Mouse (Mus musculus): Measurements from ENCODE around the gene Cnpy1. TPM values are rescaled to one million over a fixed set of nuclear protein-coding genes. Genes with fewer than 3 reads are reported as not detected.
A peak's percentile ranks its signal among the peaks of the same experiment; 100 is the strongest.

Cnpy1 gene
- polyA plus RNA-seq, 1 experiment from 2014 or later, result 0.10 TPM

DNA sequence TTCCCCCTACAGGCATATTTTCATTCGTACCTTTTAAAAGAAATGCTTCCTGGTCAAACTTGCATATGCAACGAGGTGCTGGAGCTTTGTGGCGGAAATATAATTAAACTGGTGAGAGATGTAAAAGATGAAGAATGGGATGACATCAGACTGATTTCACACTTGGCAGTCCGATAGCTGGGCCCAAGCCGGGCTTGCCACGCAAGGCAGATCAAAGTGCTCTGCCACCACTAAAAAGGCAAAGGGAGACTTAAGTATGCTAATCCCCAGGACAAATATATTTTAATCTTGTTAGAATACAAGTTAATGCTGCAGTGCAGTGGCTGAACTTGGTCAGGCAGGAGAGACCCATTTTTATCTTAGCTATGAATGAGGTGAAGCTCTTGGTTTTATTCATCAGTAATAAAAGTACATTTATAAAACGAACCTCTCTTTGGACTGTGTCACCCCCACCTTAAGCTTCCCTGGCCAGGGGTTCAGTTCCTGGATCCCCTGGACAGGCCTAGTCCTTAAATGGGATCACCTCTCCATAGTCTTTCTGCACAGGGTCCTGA lies 66.3 kb downstream of the Cnpy1 start:
- Histone ChIP-seq H3K27me3 (replicated peaks) (peaks cover 96% of the 10 kb centered on the region), H3K27ac (ENCODE audit: poor library complexity, severe bottlenecking) (no peak overlapping the region), H3K4me2 (no peak overlapping the region), H3K9me3 (replicated peaks) (no peaks in the 10 kb centered on the region), H3K9ac (no peak overlapping the region), H3K4me1 (replicated peaks) (peaks cover 4% of the 10 kb centered on the region; the same call in 1 of the 2 replicates), H3K36me3 (no peaks in the 10 kb centered on the region), H3K4me3 (no peak overlapping the region)
- no peak for ATAC-seq (ENCODE audit: insufficient number of reproducible peaks, low FRiP score)
- 47% methylated on average over 7 of the region's 7 CpGs for WGBS

DNA sequence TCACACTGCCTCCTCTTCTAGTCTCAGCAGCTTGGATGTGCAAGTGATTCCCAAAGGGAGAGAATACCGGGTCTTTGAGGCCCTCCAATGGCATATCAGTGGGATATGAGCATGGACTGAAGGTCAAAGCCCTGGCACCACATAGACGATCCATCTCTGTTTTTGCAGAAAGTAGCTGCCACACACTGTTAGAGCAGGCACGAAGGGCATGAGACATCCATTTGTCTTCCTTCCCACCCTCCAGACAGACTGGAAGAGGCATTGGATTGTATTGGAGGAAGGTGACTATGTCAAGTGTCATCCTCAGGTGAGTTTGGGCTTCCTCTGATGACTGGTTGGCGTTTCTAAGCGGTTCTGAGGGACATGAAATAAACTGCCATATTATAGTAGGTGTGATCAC lies 67.3 kb downstream of the Cnpy1 start:
- 29% methylated on average over 5 of the region's 5 CpGs for WGBS
- Histone ChIP-seq H3K27ac (ENCODE audit: poor library complexity, severe bottlenecking) (no peak overlapping the region), H3K9me3 (replicated peaks) (no peaks in the 10 kb centered on the region), H3K27me3 (replicated peaks) (peaks cover 96% of the 10 kb centered on the region), H3K9ac (no peak overlapping the region), H3K36me3 (no peaks in the 10 kb centered on the region), H3K4me2 (no peak overlapping the region), H3K4me1 (replicated peaks) (peaks cover 4% of the 10 kb centered on the region; the same call in 1 of the 2 replicates), H3K4me3 (no peak overlapping the region)
- ATAC-seq (ENCODE audit: insufficient number of reproducible peaks, low FRiP score), result no peak

DNA sequence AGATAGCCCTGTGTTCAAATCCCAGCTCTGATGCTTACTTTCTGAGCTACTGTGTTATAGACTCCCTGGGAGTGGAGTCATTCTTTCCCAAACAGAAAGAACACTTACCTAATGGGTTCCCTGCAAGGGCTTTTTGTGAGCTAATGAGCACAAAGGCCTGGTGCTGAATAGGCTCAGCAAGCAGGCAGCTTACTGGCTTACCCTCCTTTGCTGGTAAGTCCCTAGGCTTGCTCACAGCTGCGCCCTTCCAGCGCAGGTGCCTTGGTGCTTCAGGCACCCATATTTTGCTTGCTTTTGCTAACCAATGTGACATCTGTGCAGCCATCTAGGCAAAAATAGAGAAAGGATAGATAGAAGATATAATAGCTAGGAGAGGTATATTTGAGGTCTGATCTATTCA lies 69.0 kb downstream of the Cnpy1 start:
- no peak overlapping the region for H3K4me3 ChIP-seq
- peaks cover 4% of the 10 kb centered on the region; the same call in 1 of the 2 replicates for H3K4me1 ChIP-seq (replicated peaks)
- H3K27me3 ChIP-seq (replicated peaks), result peaks cover 96% of the 10 kb centered on the region
- no peaks in the 10 kb centered on the region for H3K36me3 ChIP-seq
- no peak for ATAC-seq (ENCODE audit: insufficient number of reproducible peaks, low FRiP score)
- no peak overlapping the region for H3K9ac ChIP-seq
- H3K4me2 ChIP-seq, result no peak overlapping the region
- 0% methylated on average over 2 of the region's 2 CpGs for WGBS
- no peaks in the 10 kb centered on the region for H3K9me3 ChIP-seq (replicated peaks)
- no peak overlapping the region for H3K27ac ChIP-seq (ENCODE audit: poor library complexity, severe bottlenecking)

DNA sequence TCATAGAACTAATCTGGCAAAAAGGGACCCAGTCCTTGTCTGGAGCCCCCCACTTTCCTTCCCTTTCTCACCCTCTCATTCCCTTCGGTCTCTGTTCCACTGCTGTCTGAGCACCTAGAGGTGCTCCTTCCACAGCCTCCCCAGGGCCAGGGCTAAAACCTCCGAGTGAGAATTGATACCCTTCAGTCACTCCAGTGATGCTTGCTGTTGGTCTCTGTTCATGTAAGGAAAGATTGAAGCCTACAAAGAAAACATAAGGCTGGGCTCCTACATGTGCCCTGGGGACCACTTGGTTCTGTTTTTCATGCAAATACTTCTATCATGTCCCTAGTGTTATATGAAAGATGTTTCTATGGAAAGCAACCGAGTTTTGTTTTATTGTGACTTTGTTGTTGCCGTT lies 69.6 kb downstream of the Cnpy1 start:
- Histone ChIP-seq H3K4me3 (no peak overlapping the region), H3K4me1 (replicated peaks) (peaks cover 4% of the 10 kb centered on the region; the same call in 1 of the 2 replicates), H3K9ac (no peak overlapping the region), H3K27ac (ENCODE audit: poor library complexity, severe bottlenecking) (no peak overlapping the region), H3K4me2 (no peak overlapping the region), H3K27me3 (replicated peaks) (peaks cover 94% of the 10 kb centered on the region), H3K36me3 (no peaks in the 10 kb centered on the region), H3K9me3 (replicated peaks) (no peaks in the 10 kb centered on the region)
- no peak for ATAC-seq (ENCODE audit: insufficient number of reproducible peaks, low FRiP score)
- WGBS, result 8% methylated on average over 4 of the region's 4 CpGs

DNA sequence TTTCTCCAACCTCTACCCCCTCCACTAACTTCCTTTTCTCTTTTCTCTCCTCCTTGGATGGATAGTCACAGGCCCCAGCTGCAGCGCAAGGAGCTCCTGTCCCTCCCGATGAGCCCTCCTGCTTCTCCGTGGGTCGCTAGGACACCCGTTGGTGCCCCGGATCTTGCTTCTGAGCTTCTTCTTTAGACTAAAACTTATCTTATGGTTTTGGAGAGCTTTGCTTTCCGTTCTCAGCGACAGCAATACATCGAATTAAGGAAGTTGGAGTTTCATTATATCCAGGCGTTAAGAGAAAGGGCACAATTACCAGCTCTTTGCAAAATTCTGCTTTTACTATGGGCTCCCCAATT lies 70.1 kb downstream of the Cnpy1 start:
- no peak overlapping the region for H3K9ac ChIP-seq
- ATAC-seq (ENCODE audit: insufficient number of reproducible peaks, low FRiP score), result no peak
- peaks cover 94% of the 10 kb centered on the region for H3K27me3 ChIP-seq (replicated peaks)
- 0 out of 2 replicates have a peak overlapping the region, but pooled peaks have one; percentile 0 for H3K4me3 ChIP-seq
- H3K9me3 ChIP-seq (replicated peaks), result no peaks in the 10 kb centered on the region
- 2% methylated on average over 10 of the region's 10 CpGs for WGBS
- H3K36me3 ChIP-seq, result no peaks in the 10 kb centered on the region
- peaks cover 4% of the 10 kb centered on the region; the same call in 1 of the 2 replicates for H3K4me1 ChIP-seq (replicated peaks)
- H3K27ac ChIP-seq (ENCODE audit: poor library complexity, severe bottlenecking), result no peak overlapping the region
- H3K4me2 ChIP-seq, result 0 out of 2 replicates have a peak overlapping the region, but pooled peaks have one; percentile 23

DNA sequence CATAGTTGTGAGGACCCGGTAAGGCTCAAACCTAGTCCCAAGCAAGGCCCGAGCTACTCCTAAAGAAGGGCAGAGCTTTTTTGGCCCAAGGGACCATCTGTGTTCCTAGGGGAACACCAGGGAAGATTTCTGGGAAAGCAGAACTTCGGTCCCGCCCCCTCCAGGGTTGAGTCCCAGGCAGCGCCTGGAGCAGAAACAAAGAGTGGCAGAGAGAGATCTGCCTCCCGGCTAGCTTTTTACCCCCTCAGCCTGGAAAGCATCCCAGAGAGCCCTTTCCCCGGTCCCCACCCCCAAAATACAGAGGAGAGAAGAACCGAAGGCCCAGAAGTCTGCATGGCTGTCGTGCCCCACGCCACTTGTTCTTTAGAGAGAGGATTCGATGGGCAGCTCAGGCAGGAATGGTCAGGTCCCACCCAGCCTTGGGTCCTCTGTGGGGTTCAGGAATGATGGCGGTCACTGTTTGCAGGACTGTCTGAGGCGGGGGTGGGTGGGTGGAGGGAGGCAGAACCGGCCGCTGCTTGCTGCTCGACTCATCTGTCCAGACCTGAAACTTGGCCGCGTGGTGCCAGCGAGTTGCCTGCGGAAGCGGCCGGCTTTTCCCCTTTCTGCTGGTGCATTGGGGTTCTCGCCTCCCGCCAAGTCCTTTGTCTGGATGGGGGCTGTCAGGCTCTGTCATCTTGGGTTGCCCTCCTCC lies 70.6 kb downstream of the Cnpy1 start:
- Histone ChIP-seq H3K27ac (ENCODE audit: poor library complexity, severe bottlenecking) (no peak overlapping the region), H3K36me3 (no peaks in the 10 kb centered on the region), H3K9me3 (replicated peaks) (no peaks in the 10 kb centered on the region), H3K27me3 (replicated peaks) (peaks cover 92% of the 10 kb centered on the region), H3K4me2 (peak overlapping the region; percentile 23; the same call in 1 of the 2 replicates), H3K4me1 (replicated peaks) (peaks cover 4% of the 10 kb centered on the region; the same call in 1 of the 2 replicates), H3K9ac (no peak overlapping the region), H3K4me3 (peak overlapping the region; percentile 0)
- 1% methylated on average over 24 of the region's 24 CpGs for WGBS
- no peak for ATAC-seq (ENCODE audit: insufficient number of reproducible peaks, low FRiP score)

DNA sequence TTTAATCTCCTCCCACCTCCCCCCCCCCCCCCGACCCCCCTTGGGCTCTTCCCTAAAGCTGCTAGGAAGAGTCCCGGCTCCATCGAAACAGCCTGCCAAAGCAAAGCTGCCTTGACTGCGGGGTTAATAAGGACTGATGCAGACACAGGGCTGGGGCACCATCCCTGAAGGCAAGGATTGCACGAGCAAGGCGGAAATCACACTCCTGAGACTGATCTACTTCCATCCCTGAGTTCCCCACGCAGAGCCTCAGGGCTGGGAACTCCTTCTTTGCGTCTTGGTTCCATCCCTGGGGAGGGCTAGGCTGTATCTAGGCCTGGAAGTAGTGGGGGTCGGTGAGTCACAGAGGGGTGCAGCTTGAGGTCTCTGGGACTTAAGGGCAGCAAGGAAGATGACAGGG lies 71.5 kb downstream of the Cnpy1 start:
- peaks cover 92% of the 10 kb centered on the region for H3K27me3 ChIP-seq (replicated peaks)
- no peaks in the 10 kb centered on the region for H3K36me3 ChIP-seq
- ATAC-seq (ENCODE audit: insufficient number of reproducible peaks, low FRiP score), result no peak
- no peak overlapping the region for H3K4me3 ChIP-seq
- peaks cover 4% of the 10 kb centered on the region; the same call in 1 of the 2 replicates for H3K4me1 ChIP-seq (replicated peaks)
- no peak overlapping the region for H3K9ac ChIP-seq
- no peak overlapping the region for H3K27ac ChIP-seq (ENCODE audit: poor library complexity, severe bottlenecking)
- H3K4me2 ChIP-seq, result no peak overlapping the region
- H3K9me3 ChIP-seq (replicated peaks), result no peaks in the 10 kb centered on the region
- 1% methylated on average over 9 of the region's 9 CpGs for WGBS

DNA sequence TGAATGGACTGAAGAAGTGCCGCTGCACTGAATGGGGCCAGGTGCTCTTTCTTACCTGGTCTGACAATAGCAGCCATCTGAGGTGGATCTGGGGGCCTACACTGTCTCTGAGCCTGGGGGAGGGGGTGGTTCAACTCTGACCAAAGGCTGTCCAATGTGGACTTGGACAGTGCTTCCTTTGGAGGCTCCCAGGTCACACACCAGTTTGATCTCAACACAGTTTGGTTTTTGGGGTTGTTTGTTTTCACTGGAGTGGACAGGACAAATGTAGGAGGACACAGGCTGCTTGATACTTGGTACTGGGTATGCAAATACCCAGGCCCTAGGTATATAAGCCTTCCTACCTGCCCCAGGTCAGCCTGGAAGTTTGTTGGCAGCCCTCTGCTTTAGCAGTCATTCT lies 71.9 kb downstream of the Cnpy1 start:
- H3K27ac ChIP-seq (ENCODE audit: poor library complexity, severe bottlenecking), result no peak overlapping the region
- no peak overlapping the region for H3K4me2 ChIP-seq
- no peaks in the 10 kb centered on the region for H3K9me3 ChIP-seq (replicated peaks)
- ATAC-seq (ENCODE audit: insufficient number of reproducible peaks, low FRiP score), result no peak
- WGBS, result 8% methylated on average over 1 of the region's 1 CpGs
- no peak overlapping the region for H3K9ac ChIP-seq
- H3K27me3 ChIP-seq (replicated peaks), result peaks cover 92% of the 10 kb centered on the region
- H3K36me3 ChIP-seq, result no peaks in the 10 kb centered on the region
- H3K4me3 ChIP-seq, result no peak overlapping the region
- H3K4me1 ChIP-seq (replicated peaks), result peaks cover 4% of the 10 kb centered on the region

DNA sequence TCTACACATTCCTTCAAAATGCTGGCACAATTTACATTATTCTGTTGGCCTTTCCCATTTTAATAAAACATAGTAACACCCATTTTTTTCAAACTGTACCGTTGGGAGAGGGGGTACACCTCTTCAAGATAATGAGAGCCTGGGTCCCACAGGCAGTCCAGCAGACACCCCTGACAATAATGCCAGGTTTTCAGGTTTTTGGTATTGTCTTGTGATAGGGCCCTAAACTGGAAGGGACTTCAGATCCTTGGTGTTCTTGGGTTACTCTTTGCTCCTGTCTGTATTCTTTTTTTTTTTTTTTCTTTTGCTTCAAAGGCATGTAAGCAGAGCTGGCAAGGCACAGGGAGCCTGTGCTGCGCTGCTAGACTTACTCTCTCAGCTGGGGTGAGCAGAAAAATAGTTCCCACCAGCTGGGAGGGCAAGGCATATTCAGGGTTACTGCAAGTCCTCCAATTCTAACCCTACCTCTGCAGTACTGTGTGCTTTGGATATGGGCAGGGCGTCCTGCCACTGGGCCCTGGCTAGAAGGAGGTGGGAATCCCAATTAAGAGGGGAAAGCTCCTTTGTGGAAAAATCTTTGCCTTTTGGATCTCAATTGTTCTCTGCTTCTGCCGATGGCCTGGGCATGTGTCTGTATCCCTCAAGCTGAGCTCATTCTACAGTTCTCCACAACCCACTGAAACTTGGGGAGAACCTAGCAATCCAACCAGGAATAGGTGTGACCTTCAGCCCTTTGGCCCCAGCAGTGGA lies 72.5 kb downstream of the Cnpy1 start:
- Histone ChIP-seq H3K27ac (ENCODE audit: poor library complexity, severe bottlenecking) (no peak overlapping the region), H3K27me3 (replicated peaks) (peaks cover 90% of the 10 kb centered on the region), H3K4me3 (no peak overlapping the region), H3K9me3 (replicated peaks) (no peaks in the 10 kb centered on the region), H3K9ac (no peak overlapping the region), H3K4me2 (no peak overlapping the region), H3K36me3 (no peaks in the 10 kb centered on the region), H3K4me1 (replicated peaks) (peaks cover 4% of the 10 kb centered on the region)
- 5% methylated on average over 4 of the region's 4 CpGs for WGBS
- no peak for ATAC-seq (ENCODE audit: insufficient number of reproducible peaks, low FRiP score)

DNA sequence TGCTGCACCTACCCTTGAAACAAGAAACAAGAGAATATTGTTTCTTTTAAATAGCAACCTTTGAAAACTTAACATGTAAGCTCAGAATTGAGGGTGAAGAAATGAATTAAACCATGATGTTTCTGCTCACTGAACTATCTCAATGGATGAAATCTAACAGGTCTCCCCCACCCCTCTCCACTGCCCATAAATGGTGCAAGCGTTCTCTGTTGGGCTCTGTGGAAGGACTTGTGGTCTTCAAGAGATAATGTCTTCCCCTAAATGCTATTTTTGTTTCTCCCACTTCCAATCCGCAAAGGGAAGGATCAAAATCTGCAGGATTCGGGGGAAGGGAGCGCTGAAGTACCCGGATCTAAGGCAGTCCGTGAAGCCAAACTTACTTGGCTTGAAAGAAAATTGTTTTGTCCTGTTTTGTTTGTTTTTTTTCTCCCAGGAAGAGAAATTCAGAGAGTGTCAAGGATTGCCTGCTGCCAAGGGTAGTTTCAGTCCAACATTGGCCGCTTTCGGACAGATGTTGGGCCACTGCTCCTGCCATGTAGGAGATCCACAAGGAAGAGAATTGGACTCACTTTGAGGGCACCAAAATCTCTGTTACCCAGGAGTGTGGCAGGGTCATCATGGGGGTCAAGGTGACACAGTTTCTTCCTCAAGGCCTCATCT lies 73.2 kb downstream of the Cnpy1 start:
- no peak for ATAC-seq (ENCODE audit: insufficient number of reproducible peaks, low FRiP score)
- H3K4me3 ChIP-seq, result no peak overlapping the region

DNA sequence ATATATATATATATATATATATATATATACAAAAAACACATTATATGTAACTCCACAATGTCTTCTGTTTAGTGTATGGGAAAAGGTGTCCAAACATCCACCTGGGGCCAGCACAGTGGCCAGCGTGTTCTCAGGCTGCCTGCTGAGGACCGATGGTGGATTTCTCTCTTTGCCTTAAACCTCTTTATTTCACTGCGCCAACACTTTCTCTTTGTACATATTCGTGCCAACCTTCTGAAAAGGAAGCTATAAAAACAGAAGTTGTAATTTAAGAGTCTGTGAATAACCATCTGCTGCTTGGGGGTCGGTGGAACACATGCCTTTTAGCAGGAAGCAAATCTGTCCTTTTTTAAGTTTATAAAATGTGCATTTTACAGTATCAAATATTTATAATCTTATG lies 73.9 kb downstream of the Cnpy1 start:
- Histone ChIP-seq H3K4me1 (replicated peaks) (peaks cover 8% of the 10 kb centered on the region), H3K9me3 (replicated peaks) (no peaks in the 10 kb centered on the region), H3K4me2 (no peak overlapping the region), H3K27me3 (replicated peaks) (peaks cover 89% of the 10 kb centered on the region), H3K27ac (ENCODE audit: poor library complexity, severe bottlenecking) (no peak overlapping the region), H3K36me3 (no peaks in the 10 kb centered on the region), H3K4me3 (no peak overlapping the region), H3K9ac (no peak overlapping the region)
- no peak for ATAC-seq (ENCODE audit: insufficient number of reproducible peaks, low FRiP score)
- WGBS, result 20% methylated on average over 5 of the region's 5 CpGs

More for the DNA sequence above, 73.2 kb downstream of the Cnpy1 start:
- Histone ChIP-seq H3K27ac (ENCODE audit: poor library complexity, severe bottlenecking) (no peak overlapping the region), H3K27me3 (replicated peaks) (peaks cover 89% of the 10 kb centered on the region), H3K36me3 (no peaks in the 10 kb centered on the region), H3K4me1 (replicated peaks) (peaks cover 4% of the 10 kb centered on the region), H3K9me3 (replicated peaks) (no peaks in the 10 kb centered on the region), H3K4me2 (no peak overlapping the region), H3K9ac (no peak overlapping the region)
- 4% methylated on average over 8 of the region's 8 CpGs for WGBS

All from heart, embryonic 12.5 days (tissue).